Comparison of ENCODE assay signal across 10 mouse cellular contexts in the genomic region with DNA sequence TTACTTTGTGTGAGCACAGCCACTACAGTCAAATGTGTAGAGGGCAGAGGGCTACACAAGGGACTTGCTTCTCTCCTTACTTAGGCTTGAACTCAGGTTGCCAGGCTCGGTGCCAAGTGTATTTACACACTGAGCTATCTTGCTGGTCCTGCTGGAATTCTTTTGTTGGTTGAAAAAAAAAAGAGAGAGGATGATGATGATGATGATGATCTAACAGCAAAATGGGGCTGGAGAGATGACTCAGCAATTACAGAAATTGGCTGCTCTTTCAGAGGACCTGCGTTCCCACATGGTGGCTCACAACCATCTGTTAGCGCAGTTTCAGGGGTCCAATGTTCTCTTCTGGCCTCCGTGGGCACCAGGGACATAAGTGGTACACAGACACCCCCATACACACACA.
"Had no signal": no experiment of that assay in that cellular context is flagged by ENCODE, and none has a peak within 500 bp of the region (broad histone marks: within the 10 kb centered on the region; RNA-seq: fewer than 3 reads in every experiment).

No protein-coding gene starts in this region.

- H3K4me3 ChIP-seq: limb, embryonic 15.5 days; liver, embryonic 12.5 days; midbrain, embryonic 15.5 days had no signal

- H3K27me3 ChIP-seq: limb, embryonic 15.5 days; liver, embryonic 12.5 days; midbrain, embryonic 15.5 days had no signal

- DNase-seq: kidney, adult 9 months; kidney, postnatal 36 days; lung, embryonic 14.5 days; lung, postnatal 10 days; lung, postnatal 4 days had no signal

- H3K4me2 ChIP-seq: limb, embryonic 15.5 days; liver, embryonic 12.5 days; lung, embryonic 14.5 days; midbrain, embryonic 11.5 days; midbrain, embryonic 15.5 days had no signal

- H3K27ac ChIP-seq: limb, embryonic 15.5 days; midbrain, embryonic 15.5 days had no signal

- H3K36me3 ChIP-seq: midbrain, embryonic 15.5 days had no signal

- ATAC-seq: intestine, postnatal 0 days; midbrain, embryonic 15.5 days had no signal
